Mouse (Mus musculus) heart, postnatal 10 days (tissue): Measurements from ENCODE around the gene Rps15a. TPM values are rescaled to one million over a fixed set of nuclear protein-coding genes. Genes with fewer than 3 reads are reported as not detected.
A peak's percentile ranks its signal among the peaks of the same experiment; 100 is the strongest.

Experiments
- DNase-seq, 2 experiments: peaks; one replicate each; pipeline ENCODE4 v3.0.0; 2021
- intact Hi-C: fragments of 180-260 bp; cut with DNase I; formaldehyde crosslinking; loops from one replicate; pipeline ENCODE4 v1.15.1; 2025
- total RNA-seq, 2 experiments: library from RNA; stranded (reverse); gene quantifications; 2 replicates each; pipeline ENCODE4 v1.2.3; 2021

Rps15a gene
- total RNA-seq, 2 experiments from 2014 or later: 675 to 681 TPM

- intact Hi-C loops: loop anchor here (5.0 kb wide), 1 partner anchor 1785 kb away; the partner anchor contains the start of gene Rps13
- DNase-seq: no peak
Measured at GRCm38 (mm10) chr7:118117539-118118210, 1.7 kb upstream of the Rps15a start.

GRCm38 (mm10) chr7:118116787-118117538, 975 bp upstream of the Rps15a start:
- intact Hi-C loops: loop anchor here (5.0 kb wide), 1 partner anchor 1785 kb away; the partner anchor contains the start of gene Rps13
- no peak for DNase-seq

- no peak for DNase-seq
- intact Hi-C loops: loop anchor here (5.0 kb wide), 1 partner anchor 1783 kb away; the partner anchor contains the start of gene Rps13
Measured at GRCm38 (mm10) chr7:118115533-118115876, 483 bp downstream of the Rps15a start.

GRCm38 (mm10) chr7:118113541-118114297, 2.3 kb downstream of the Rps15a start:
- intact Hi-C loops: no loop called here

DNA sequence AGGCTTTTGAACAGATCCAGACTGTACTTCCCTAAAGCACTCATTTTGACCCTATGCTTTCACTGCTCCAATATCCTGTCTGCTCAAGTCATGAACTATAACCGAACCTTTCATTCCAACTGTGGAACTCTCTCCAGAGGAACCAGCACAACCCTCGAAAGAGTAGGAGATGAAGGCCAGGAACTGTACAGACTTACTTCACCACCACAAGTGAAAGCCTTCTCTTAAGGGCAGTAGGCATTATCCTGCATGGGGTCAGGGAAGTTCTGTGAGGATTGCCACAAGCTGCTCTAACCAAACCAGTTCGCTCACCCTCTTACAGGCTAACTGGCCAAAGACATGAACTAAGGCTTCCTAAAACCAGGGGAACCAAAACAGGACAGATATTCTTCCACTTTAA, 4.9 kb downstream of the Rps15a start:
- no peak for DNase-seq
- intact Hi-C loops: no loop called here

More at GRCm38 (mm10) chr7:118113541-118114297, 2.3 kb downstream of the Rps15a start:
- DNase-seq: no peak

DNA sequence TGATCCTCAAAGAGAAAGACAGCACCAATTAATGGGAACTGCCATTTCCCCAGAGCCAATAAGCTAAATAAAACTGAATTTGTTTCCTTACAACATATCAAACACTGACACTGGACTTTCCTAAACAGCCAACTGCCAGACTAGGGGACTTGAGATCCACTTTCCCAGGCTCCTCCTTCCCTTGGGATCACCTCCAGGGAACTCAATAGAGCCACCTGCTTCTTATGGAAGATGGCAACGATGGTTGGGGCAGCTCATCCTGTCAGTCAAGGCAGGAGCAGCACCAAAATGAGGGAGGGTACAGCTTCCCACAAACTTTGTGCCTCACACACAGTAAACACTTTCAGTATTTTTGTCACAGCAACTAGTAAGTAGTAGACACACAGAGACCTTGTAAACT, 8.3 kb downstream of the Rps15a start:
- intact Hi-C loops: loop anchor here (10.0 kb wide), 3 partner anchors 483 to 803 kb away; no protein-coding TSS in a partner anchor
- no peak for DNase-seq

- no peak for DNase-seq
- intact Hi-C loops: loop anchor here (5.0 to 10.0 kb wide), 5 partner anchors 480 to 1457 kb away; partner anchors contain the start of gene Xylt1
Measured at GRCm38 (mm10) chr7:118104458-118105052, 11.4 kb downstream of the Rps15a start.

DNA sequence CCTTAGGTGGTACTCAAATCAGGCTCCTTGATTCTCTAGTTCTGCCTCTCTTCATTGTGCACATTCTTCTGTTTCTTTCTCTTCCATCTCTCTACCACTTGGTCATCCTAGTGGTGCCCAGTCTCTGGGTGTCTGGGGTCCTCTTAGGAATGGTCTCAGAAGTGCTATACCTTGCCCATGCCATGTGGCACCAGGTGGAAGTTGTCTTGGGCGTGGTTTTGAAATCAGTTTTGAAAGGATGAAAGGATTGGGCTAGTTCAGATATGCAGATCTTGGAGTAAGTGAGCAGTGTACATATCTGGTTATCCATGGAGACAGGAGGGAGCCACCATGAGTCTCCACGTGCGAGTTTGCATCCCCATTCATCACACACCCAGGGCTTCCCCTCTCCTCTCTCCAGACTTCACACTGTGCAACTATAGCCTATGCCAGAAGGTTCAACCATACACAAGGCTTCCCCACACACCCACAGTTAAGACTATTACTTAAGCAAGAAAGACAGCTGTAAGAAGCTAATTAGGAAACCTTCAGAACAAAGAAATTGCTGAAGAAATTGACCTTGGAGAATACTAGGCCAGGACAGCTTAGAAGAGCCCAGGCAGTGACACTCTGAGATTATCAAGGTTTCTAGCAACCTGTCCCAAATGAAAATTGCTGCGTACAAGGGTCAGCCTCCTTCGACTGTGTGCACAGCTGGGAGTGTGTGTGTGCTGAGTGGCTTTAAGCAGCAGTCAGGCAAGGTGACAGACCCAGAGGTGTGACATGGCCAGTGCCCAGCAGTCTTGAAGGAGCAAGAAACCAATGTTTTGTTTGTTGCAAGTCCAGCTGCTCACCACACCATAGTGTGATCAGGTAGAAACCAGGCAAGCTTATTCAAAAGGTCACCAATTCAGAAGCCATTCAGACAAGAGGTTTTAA, 12.3 kb downstream of the Rps15a start:
- DNase-seq: no peak
- intact Hi-C loops: loop anchor here (5.0 to 10.0 kb wide), 5 partner anchors 479 to 1456 kb away; partner anchors contain the start of gene Xylt1

GRCm38 (mm10) chr7:118102678-118103461, 13.1 kb downstream of the Rps15a start:
- intact Hi-C loops: loop anchor here (1.0 to 10.0 kb wide), 6 partner anchors 478 to 1456 kb away; partner anchors contain the start of gene Xylt1

DNA sequence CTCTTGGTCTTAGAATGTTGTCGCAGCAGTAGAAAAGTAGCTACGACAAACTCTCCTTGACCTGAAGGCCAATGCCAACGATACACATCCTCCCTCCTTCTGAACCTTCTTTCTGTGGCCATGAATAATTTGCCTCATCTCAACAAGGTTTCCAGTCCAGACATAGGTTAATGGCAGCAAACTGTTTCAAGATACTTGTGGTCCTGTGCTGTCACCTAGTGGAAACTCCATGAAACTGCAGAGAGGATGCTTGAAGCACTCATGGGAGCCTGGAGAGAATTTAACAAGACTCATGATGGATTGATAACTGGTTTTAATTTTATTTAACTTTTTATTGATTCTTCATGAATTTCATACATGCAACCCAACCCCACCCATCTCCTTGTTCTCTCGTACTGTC, 13.8 kb downstream of the Rps15a start:
- intact Hi-C loops: loop anchor here (1.0 to 10.0 kb wide), 6 partner anchors 477 to 1455 kb away; partner anchors contain the start of gene Xylt1
- peak; percentile 45 to 69 for DNase-seq

More at GRCm38 (mm10) chr7:118102678-118103461, 13.1 kb downstream of the Rps15a start:
- DNase-seq: no peak

DNA sequence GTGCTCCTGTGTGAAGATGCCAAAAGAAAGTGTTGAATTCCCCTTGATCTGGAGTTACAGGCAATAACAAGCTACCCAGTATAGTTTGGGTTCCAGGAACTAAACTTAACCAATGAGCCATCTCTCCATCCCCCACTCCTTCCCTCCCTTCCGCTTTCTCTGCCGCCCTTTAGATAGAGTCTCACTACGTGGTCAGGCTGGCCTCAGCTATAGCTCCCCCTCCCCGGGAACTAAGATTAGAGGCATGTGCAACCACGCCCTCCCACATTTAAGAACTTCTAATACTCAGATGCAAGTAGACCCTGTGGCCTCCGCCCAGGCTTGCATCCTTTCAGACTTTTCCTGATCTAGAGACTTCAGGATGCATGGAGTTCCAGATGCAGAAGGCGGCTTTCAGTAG, 18.4 kb downstream of the Rps15a start:
- no peak for DNase-seq

GRCm38 (mm10) chr7:118079987-118080386, 36.0 kb downstream of the Rps15a start:
- DNase-seq: no peak
- intact Hi-C loops: no loop called here

More for the DNA sequence above, 18.4 kb downstream of the Rps15a start:
- intact Hi-C loops: no loop called here

GRCm38 (mm10) chr7:118079097-118079496, 36.9 kb downstream of the Rps15a start:
- no peak for DNase-seq
- intact Hi-C loops: no loop called here

DNA sequence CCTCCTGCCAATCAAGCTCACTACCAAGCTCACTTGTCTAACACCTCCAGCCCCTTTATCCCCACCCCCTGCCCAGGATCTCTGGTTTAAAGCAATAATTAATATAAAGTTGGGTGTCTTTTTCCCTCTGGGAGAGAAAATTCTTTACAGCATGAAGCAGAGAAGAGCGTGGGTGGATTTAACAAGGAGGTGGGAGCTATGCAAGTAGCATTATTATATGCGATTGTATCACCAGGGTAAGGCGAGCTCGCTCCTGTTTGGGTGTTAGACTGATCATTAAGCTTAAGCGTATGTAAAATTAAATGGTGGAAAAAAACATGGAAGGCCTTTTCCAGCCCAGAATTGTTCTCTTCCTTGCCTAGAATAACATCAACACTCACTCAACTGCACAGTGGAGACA, 48.7 kb downstream of the Rps15a start:
- no peak for DNase-seq
- intact Hi-C loops: no loop called here

GRCm38 (mm10) chr7:118056300-118056699, 59.7 kb downstream of the Rps15a start:
- no peak for DNase-seq
- intact Hi-C loops: no loop called here
